Mouse (Mus musculus) R1 (cell line): ENCODE data around the gene Nfkb2.

Experiments used
- DNase-seq: peaks from one replicate; pipeline ENCODE4 v3.0.0-alpha.2; 2018; ENCODE audit warnings: low read depth, low spot score

The Nfkb2 gene

DNA sequence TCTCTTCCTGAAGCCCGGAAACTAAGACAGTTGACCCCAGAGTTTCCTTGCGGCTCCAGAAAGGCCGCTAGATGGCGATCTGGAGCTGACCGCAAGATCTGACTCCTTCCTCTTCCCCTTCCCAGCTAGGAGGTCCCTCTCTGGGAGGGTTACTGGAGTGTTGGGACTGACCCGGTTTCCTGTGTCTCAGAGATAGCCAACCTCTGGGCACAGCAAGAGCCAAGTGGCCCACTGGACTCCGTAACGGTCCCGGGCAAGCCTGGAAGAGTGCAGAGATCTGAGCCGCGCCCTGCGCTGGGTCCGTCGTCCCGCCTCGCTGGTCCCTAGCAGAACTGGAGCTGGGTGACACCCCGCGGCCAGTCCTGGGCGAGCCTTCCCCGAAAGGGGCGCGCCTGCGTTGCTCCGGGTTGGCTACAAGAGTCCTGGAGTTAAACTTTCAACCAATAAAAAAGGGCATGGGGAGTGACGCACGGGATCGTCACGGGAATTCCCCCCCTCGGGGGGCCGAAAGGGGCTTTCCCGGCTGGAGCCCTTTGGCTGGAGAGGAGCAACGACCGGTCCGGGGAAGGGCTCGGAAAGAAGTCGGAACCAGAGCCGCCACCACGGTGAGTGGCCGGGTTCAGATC is at the start of gene Nfkb2:
Gene Nfkb2, plus strand, starts transcription at position 105 of the 626 bp plus-strand sequence.
- DNase-seq: peak; percentile 92

DNA sequence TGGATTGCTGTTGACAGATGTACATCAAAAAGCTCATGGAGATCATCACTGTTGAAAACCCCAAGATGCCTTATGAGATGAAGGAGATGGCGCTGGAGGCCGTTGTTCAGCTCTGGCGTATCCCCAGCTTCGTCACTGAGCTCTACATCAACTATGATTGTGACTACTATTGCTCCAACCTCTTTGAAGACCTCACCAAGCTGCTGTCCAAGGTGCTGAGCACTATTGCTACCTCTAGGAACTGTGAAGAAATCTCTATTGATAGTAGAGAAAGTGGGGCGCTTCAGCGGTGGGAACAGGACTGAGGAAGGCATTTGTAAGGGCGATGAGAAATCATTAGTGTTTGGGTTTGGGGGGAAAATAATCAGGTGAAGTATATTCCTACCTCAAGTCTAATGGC is 39.4 kb upstream of the Nfkb2 start:
- peak; percentile 42 for DNase-seq

GRCm38 (mm10) chr19:46275307-46275706 is 28.8 kb upstream of the Nfkb2 start:
- peak; percentile 67 for DNase-seq

- DNase-seq: peak; percentile 69
Observed at GRCm38 (mm10) chr19:46282081-46282849, 21.9 kb upstream of the Nfkb2 start.

GRCm38 (mm10) chr19:46284686-46285085 is 19.4 kb upstream of the Nfkb2 start:
- DNase-seq: no peak

GRCm38 (mm10) chr19:46285631-46286030 is 18.5 kb upstream of the Nfkb2 start:
- DNase-seq: no peak

DNA sequence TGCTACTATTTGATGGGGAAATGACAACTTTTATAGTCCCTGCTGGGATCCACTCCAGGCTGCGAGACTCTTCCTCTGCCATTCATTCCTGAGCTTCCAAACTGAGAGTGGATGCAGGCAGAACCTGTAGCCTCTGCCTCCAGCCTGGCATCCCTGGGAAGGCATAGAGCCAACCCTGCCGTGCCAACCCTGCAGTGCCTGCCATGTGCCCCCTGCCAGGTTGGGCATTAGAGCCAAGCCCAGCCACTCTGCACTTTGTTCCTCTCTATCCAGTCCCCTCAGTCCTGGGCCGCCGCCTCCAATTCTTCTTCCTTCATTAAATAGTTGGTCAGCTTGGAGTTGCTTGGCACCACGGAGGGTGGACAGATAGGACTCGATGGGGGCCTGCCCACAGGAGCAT is 18.1 kb upstream of the Nfkb2 start:
- no peak for DNase-seq

DNA sequence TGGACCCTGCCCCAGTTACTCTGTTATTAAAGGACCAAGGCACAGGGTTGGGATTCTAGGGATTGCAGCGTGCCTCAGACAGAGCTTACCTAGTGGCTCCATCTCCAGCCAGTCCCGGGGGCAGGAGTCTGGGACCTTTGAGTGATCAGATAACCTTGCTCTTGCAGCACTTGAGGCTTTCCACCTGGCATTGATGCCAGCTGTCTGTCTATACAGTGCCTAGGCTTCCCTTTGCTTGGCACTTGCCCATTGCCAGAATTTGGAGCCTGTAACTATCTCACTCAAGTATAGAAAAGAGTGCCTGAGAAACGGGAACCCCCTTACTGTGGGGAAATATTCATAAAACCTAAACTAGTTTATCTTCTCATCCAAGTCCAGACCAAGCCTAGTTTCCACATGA is 17.2 kb upstream of the Nfkb2 start:
- no peak for DNase-seq

DNA sequence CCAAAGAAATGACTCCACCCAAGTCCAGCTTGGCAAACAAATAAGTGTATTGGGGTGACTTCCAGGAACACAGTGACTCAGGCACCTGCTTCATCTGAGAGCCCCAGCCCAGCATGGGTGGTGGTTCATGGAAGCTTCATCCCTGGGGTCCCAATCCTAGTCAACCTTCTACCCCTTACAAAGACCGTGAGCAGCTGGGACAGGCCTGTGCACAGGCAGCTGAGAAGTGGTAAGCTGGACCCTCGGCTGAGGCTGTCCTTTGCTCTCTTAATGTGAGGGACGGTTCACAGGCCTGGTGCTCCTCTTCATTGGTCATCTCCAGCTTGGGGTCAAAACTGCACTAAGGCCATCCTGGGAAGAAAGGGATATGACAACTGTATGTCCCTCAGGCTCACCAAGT is 16.6 kb upstream of the Nfkb2 start:
- DNase-seq: no peak

- DNase-seq: no peak
Observed at GRCm38 (mm10) chr19:46290535-46291105, 13.5 kb upstream of the Nfkb2 start.

DNA sequence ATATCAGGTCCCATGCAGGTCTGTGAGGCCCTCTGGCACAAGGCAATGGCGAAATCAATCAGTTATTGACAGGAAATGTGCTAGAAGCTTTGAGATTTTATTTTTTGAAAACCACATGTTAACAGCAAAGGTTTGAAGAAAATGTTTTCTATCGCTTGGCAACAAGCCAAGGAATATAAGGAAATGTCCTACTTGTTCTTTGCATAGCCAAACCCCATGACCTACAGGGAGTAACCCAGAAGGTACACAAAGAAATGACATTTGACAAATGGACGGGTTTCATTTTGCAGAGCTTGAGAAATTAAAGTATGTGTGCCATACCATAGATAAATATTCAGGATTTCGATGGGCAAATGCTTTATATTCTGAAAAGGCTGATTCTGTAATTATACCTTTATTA is 7.2 kb upstream of the Nfkb2 start:
- no peak for DNase-seq

- no peak for DNase-seq
Observed at GRCm38 (mm10) chr19:46300294-46301045, 3.6 kb upstream of the Nfkb2 start.

GRCm38 (mm10) chr19:46302551-46302950 is 1.6 kb upstream of the Nfkb2 start:
- DNase-seq: no peak

- no peak for DNase-seq
Observed at GRCm38 (mm10) chr19:46303251-46304215, 587 bp upstream of the Nfkb2 start.

- DNase-seq: peak; percentile 52
Observed at GRCm38 (mm10) chr19:46304908-46305333, 801 bp downstream of the Nfkb2 start.

DNA sequence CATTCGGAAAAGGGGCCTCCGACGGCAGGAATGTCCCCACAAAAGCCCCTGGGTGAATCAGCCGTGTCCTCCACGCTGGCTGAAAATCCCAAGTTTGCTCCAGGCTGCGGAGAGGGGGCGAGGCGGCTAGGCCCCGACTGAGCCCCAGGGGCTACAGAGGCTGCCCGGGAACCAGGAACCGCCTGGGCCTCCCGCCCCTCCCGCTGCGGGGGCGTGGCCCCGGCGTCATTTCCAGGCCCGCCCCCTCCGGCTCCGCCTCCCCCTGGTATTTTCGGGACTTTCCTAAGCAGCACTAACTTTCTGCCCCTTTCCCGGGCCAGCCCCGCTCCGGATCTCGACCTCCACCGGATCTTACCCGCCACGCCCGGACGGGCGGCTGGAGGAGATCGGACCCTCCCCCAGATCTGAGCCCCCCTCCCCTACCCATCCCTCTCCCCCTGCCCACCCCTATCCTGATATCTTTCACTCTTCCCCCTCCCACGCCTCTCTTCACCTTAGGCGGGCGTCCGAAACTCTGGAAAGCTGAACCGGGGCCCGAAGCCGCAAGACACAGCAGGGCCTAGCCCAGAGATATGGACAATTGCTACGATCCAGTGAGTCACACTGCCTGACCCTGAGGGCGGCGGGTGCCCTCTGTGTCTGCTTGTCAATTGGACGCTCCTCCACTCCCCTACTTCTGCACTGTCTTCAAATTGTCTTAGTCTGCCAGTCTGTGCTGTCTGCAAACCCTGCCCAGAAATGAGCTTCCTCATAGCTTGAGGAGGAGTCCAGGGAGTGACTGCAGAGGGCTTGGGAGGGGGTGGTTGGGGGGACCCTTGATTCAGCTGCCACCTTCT is 1.5 kb downstream of the Nfkb2 start:
- peak; percentile 87 for DNase-seq

GRCm38 (mm10) chr19:46306268-46306610 is 2.1 kb downstream of the Nfkb2 start:
- DNase-seq: no peak

DNA sequence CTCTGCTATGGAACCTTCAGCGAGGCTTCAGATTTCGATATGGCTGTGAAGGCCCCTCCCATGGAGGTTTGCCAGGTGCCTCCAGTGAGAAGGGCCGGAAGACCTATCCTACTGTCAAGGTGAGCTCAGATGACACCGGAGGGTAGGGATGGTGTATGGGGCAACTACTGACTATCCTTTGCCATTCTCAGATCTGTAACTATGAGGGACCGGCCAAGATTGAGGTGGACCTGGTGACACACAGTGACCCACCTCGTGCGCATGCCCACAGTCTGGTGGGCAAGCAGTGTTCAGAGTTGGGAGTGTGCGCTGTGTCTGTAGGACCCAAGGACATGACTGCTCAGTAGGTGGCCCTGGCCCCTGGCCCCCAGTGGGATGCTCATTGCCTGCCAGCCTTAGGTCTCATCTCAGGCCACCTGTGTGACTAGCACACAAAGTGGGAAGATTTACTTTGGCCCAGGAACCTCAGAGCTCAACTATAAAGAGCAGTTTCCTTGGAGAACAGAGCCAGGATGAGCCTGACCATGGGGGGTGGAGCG is 2.7 kb downstream of the Nfkb2 start:
- DNase-seq: no peak

DNA sequence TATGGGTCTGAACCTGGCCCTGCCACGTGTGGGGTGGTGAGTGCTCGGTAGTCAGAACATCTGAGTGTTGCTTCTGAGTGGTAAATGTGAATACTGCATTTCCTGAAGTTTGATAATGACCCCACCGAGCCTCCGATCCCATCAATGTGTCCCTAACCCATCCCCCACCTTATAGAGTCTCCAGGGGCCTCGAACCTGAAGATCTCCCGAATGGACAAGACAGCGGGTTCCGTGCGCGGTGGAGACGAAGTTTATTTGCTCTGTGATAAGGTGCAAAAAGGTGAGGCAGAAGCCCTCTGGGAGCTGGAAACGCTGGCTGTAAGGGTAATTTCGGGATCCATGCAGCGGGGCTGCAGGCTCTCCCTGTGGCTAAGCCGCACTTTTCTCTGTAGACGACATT is 3.7 kb downstream of the Nfkb2 start:
- no peak for DNase-seq

- DNase-seq: no peak
Observed at GRCm38 (mm10) chr19:46308303-46308702, 4.2 kb downstream of the Nfkb2 start.
